Mouse (Mus musculus) MEL (cell line): ENCODE measurements around the gene Tnrc6c. TPM values are rescaled to one million over a fixed set of nuclear protein-coding genes. Genes with fewer than 3 reads are reported as not detected.

ENCODE experiments used
- DNase-seq: peaks from one replicate; pipeline ENCODE4 v3.0.0; 2011; ENCODE audit warnings: low read depth, low spot score
- H3K27ac ChIP-seq: 2 replicates; pipeline ENCODE4 v1.5.1; 2012; ENCODE audit warnings: low read depth, mild to moderate bottlenecking, control low read depth, low read length, moderate library complexity; ENCODE audit not compliant: control insufficient read depth
- H3K27me3 ChIP-seq, 2 experiments: fragments of 150-350 bp in 1 of 2; sonication (generic) in 1 of 2; 2 replicates each; pipeline ENCODE4 v1.6.1; 2012; ENCODE audit warnings: low read length in 2 of 2, mild to moderate bottlenecking in 2 of 2, improper control_type of control experiment in 1 of 2, moderate library complexity in 1 of 2; ENCODE audit not compliant: insufficient read depth in 2 of 2, control insufficient read depth in 1 of 2
- H3K36me3 ChIP-seq, 2 experiments: 2 replicates each; pipeline ENCODE4 v1.6.1; 2012 to 2014; ENCODE audit warnings: low read length in 2 of 2, improper control_type of control experiment in 1 of 2, inconsistent platforms in 1 of 2, mild to moderate bottlenecking in 1 of 2; ENCODE audit not compliant: insufficient read depth in 2 of 2, control insufficient read depth in 1 of 2
- H3K4me1 ChIP-seq, 2 experiments: fragments of 150-350 bp in 1 of 2; sonication (generic) in 1 of 2; 2 replicates each; pipeline ENCODE4 v1.6.1; 2012; ENCODE audit warnings: low read length in 2 of 2, improper control_type of control experiment in 1 of 2, mild to moderate bottlenecking in 1 of 2; ENCODE audit not compliant: insufficient read depth in 2 of 2, control insufficient read depth in 1 of 2
- H3K4me3 ChIP-seq, 2 experiments: fragments of 150-350 bp in 1 of 2; sonication (generic) in 1 of 2; 2 replicates each; pipeline ENCODE4 v1.5.1; 2012; ENCODE audit warnings: low read depth in 2 of 2, low read length in 2 of 2, mild to moderate bottlenecking in 2 of 2, moderate library complexity in 2 of 2, control low read depth in 1 of 2, improper control_type of control experiment in 1 of 2; ENCODE audit not compliant: control insufficient read depth in 1 of 2, insufficient read depth in 1 of 2
- H3K79me2 ChIP-seq: 2 replicates; pipeline ENCODE4 v1.6.1; 2012; ENCODE audit warnings: mild to moderate bottlenecking, low read length, moderate library complexity; ENCODE audit not compliant: control insufficient read depth, poor library complexity, insufficient read depth
- H3K9ac ChIP-seq: 2 replicates; pipeline ENCODE4 v1.6.1; 2012; ENCODE audit warnings: low read depth, mild to moderate bottlenecking, control low read depth, low read length, moderate library complexity; ENCODE audit not compliant: control insufficient read depth, poor library complexity, severe bottlenecking
- H3K9me3 ChIP-seq: fragments of 150-350 bp; sonication (generic); replicated peaks from 2 replicates; pipeline ENCODE4 v1.6.1; 2012; ENCODE audit warnings: mild to moderate bottlenecking, low read length, improper control_type of control experiment, moderate library complexity; ENCODE audit not compliant: insufficient read depth
- ELF1 ChIP-seq: IDR thresholded peaks from 2 replicates; pipeline ENCODE4 v1.6.1; 2014; ENCODE audit warnings: low read depth, mild to moderate bottlenecking, inconsistent platforms, low read length, improper control_type of control experiment, moderate library complexity
- EP300 ChIP-seq, 2 experiments: IDR thresholded peaks; 2 replicates each; pipeline ENCODE4 v1.6.1; 2011; ENCODE audit warnings: improper control_type of control experiment in 2 of 2, low read length in 2 of 2, low read depth in 1 of 2, mild to moderate bottlenecking in 1 of 2
- JUND ChIP-seq: IDR thresholded peaks from 2 replicates; pipeline ENCODE4 v1.6.1; 2011; ENCODE audit warnings: low read depth, mild to moderate bottlenecking, improper control_type of control experiment, low read length
- MAFK ChIP-seq: IDR thresholded peaks from 2 replicates; pipeline ENCODE4 v1.6.1; 2011; ENCODE audit warnings: low read depth, mild to moderate bottlenecking, low read length, improper control_type of control experiment, borderline replicate concordance
- MAX ChIP-seq: IDR thresholded peaks from 2 replicates; pipeline ENCODE4 v1.6.1; 2011; ENCODE audit warnings: low read length, improper control_type of control experiment
- MXI1 ChIP-seq: IDR thresholded peaks from 2 replicates; pipeline ENCODE4 v1.6.1; 2011; ENCODE audit warnings: mild to moderate bottlenecking, low read depth, low read length, improper control_type of control experiment
- MYB ChIP-seq: IDR thresholded peaks from 2 replicates; pipeline ENCODE4 v1.6.1; 2011; ENCODE audit warnings: mild to moderate bottlenecking, low read depth, low read length, improper control_type of control experiment
- NELFE ChIP-seq: IDR thresholded peaks from 2 replicates; pipeline ENCODE4 v1.6.1; 2011; ENCODE audit warnings: low read depth, low read length, improper control_type of control experiment
- POLR2AphosphoS2 ChIP-seq: IDR thresholded peaks from 2 replicates; pipeline ENCODE4 v1.6.1; 2011; ENCODE audit warnings: low read length, improper control_type of control experiment
- POLR2AphosphoS5 ChIP-seq: IDR thresholded peaks from 2 replicates; pipeline ENCODE4 v1.6.1; 2012; ENCODE audit warnings: low read depth, borderline replicate concordance, mild to moderate bottlenecking, inconsistent platforms, low read length, moderate library complexity, mixed read lengths
- RCOR1 ChIP-seq: IDR thresholded peaks from 2 replicates; pipeline ENCODE4 v1.6.1; 2012; ENCODE audit warnings: low read depth, mild to moderate bottlenecking, inconsistent platforms, low read length, improper control_type of control experiment
- TAL1 ChIP-seq: IDR thresholded peaks from 2 replicates; pipeline ENCODE4 v1.6.1; 2012; ENCODE audit warnings: mild to moderate bottlenecking, inconsistent platforms, low read length, moderate library complexity, mixed read lengths
- TBP ChIP-seq: IDR thresholded peaks from 2 replicates; pipeline ENCODE4 v1.8.0; 2011; ENCODE audit warnings: low read depth, low read length, improper control_type of control experiment
- UBTF ChIP-seq: IDR thresholded peaks from 2 replicates; pipeline ENCODE4 v1.6.1; 2012; ENCODE audit warnings: low read depth, mild to moderate bottlenecking, inconsistent platforms, low read length, improper control_type of control experiment, moderate library complexity, borderline replicate concordance; ENCODE audit not compliant: insufficient read depth
- USF2 ChIP-seq, 2 experiments: IDR thresholded peaks; 2 replicates each; pipeline ENCODE4 v1.6.1; 2011 to 2012; ENCODE audit warnings: improper control_type of control experiment in 2 of 2, low read length in 2 of 2, borderline replicate concordance in 1 of 2, inconsistent platforms in 1 of 2, low read depth in 1 of 2, mild to moderate bottlenecking in 1 of 2; ENCODE audit not compliant: insufficient read depth in 1 of 2
- ZKSCAN1 ChIP-seq: IDR thresholded peaks from 2 replicates; pipeline ENCODE4 v1.6.1; 2012; ENCODE audit warnings: low read depth, mild to moderate bottlenecking, inconsistent platforms, low read length, improper control_type of control experiment, moderate library complexity
- ZMIZ1 ChIP-seq: IDR thresholded peaks from 2 replicates; pipeline ENCODE4 v1.6.1; 2012; ENCODE audit warnings: low read depth, mild to moderate bottlenecking, inconsistent platforms, low read length, improper control_type of control experiment, moderate library complexity
- ZNF384 ChIP-seq: IDR thresholded peaks from 2 replicates; pipeline ENCODE4 v1.6.1; 2012; ENCODE audit warnings: low read depth, mild to moderate bottlenecking, inconsistent platforms, low read length, improper control_type of control experiment
- polyA plus RNA-seq, 2 experiments: library from polyadenylated mRNA; stranded (reverse) in 1 of 2; unstranded in 1 of 2; fragments of >175 nt in 1 of 2; fragments of >200 nt in 1 of 2; gene quantifications; 2 replicates each; pipeline versions ENCODE4 v1.2.1 to v1.2.4; 2012; ENCODE audit warnings: low replicate concordance in 2 of 2, low read depth in 1 of 2; ENCODE audit not compliant: insufficient read length in 2 of 2, insufficient read depth in 1 of 2, missing spikeins in 1 of 2
- total RNA-seq: library from RNA; depleted of rRNA; stranded (reverse); fragments of 300-350 nt; gene quantifications from 2 replicates; pipeline ENCODE4 v1.2.3, GENCODE M21; 2012

The Tnrc6c gene
- total and polyA plus RNA-seq, 3 experiments, result 16.0 to 19.1 TPM; not detected in 1

DNA sequence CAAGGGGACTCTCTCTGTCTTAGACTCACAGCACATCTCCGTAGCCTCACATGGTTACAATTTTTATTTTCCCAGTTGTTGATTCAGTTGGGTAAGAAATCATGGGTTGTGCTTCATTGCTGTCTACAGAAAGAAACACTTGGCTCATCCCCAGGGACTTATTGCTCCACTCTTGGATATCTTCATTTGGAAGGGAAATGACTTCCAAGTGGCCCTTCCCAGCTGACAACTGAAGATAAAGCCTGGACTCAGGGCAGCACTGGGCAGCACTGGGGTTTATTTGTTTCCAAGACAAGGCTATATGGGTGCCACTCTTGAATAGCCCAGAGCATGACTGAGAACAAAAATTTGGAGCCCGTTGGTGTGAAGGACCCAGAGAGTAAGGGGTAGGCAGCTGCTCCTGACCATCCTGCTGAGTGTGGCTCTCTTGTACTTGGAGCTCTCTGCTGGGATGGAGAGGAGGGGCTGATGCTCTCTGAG, 56.8 kb downstream of the Tnrc6c start:
- H3K27ac ChIP-seq, result no peak overlapping the region
- H3K4me1 ChIP-seq, result peaks cover 2 to 4% of the 10 kb centered on the region in 2 experiments; a peak in 2 of 4 replicates
- H3K36me3 ChIP-seq, result peaks cover 9 to 11% of the 10 kb centered on the region in 2 experiments
- H3K4me3 ChIP-seq, result no peak overlapping the region
- DNase-seq, result no peak
- no peaks in the 10 kb centered on the region for H3K27me3 ChIP-seq
- no peaks in the 10 kb centered on the region for H3K9me3 ChIP-seq
- H3K79me2 ChIP-seq, result no peaks in the 10 kb centered on the region
- TF ChIP-seq TAL1 (no peak), ZKSCAN1 (no peak), MXI1 (no peak), RCOR1 (no peak), MAX (no peak), UBTF (no peak), POLR2AphosphoS5 (no peak), JUND (no peak), MYB (no peak)
- H3K9ac ChIP-seq, result no peak overlapping the region

DNA sequence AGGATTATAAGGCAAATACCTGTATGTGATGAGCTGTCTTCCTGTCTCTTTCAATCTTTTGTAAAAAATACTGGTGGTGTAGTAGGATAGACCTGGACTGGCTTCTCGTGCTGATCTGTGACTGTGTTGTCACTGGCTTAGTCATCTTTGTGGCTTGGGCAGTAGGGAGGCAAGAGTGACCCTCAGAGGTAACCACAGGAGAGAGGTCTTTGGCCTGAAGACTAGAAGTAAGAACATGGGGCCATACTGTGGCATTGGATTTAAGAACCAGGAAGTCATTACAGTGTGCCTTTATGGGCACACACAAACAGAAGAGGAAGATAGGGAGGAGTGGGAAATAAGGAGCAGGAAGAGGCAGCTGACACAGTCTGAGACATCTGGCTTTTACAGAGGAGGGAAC, 58.0 kb downstream of the Tnrc6c start:
- TF ChIP-seq TBP (no peak), EP300 (IDR thresholded peaks at IDR 0.05; ENCODE audit: low read depth in 1 of 2, low read length in 2 of 2) (no peak), MAX (no peak), ELF1 (no peak), ZNF384 (no peak), JUND (no peak), NELFE (no peak), POLR2AphosphoS2 (no peak), MAFK (no peak), MYB (no peak), USF2 (IDR thresholded peaks at IDR 0.05; ENCODE audit: borderline replicate concordance in 1 of 2, insufficient read depth in 1 of 2, low read depth in 1 of 2, low read length in 2 of 2) (no peak), ZMIZ1 (no peak)
- H3K4me3 ChIP-seq, result no peak overlapping the region
- no peak for DNase-seq
- no peak overlapping the region for H3K9ac ChIP-seq
- H3K36me3 ChIP-seq, result peaks cover 0 to 18% of the 10 kb centered on the region in 2 experiments; a peak in 2 of 4 replicates
- H3K79me2 ChIP-seq, result no peaks in the 10 kb centered on the region
- no peaks in the 10 kb centered on the region for H3K27me3 ChIP-seq
- H3K27ac ChIP-seq, result no peak overlapping the region
- H3K4me1 ChIP-seq, result no peaks in the 10 kb centered on the region; a peak in 1 of 4 replicates
- no peaks in the 10 kb centered on the region for H3K9me3 ChIP-seq
